Mouse (Mus musculus): ENCODE measurements around the gene Gm8165. TPM values are rescaled to one million over a fixed set of nuclear protein-coding genes. Genes with fewer than 3 reads are reported as not detected.
"Not testable (repeated sequence)": the region's sequence is repeated elsewhere in the genome, so short reads cannot be mapped to it uniquely, and the experiment has no call there.

Gm8165 gene
- polyA plus RNA-seq (2015; fragmentation: Nextera tagmentation; extraction: Ambion mirVana) = not detected in 2 replicates

- H3K27me3 ChIP-seq; H3K9ac ChIP-seq (replicated peaks); H3K36me3 ChIP-seq; H3K4me1 ChIP-seq; ATAC-seq (replicated peaks); H3K9me3 ChIP-seq; H3K27ac ChIP-seq (replicated peaks); H3K4me2 ChIP-seq (replicated peaks); H3K4me3 ChIP-seq: not testable (repeated sequence)
- WGBS = 100% methylated on average over 1 of the region's 2 CpGs
These were observed at the start of gene Gm8165 for GRCm38 (mm10) chr14:43677099-43677498. TSS of gene Gm8165 (minus strand) at chr14:43677199.

GRCm38 (mm10) chr14:43697621-43698020 lies 20.6 kb upstream of the Gm8165 start, which contains the start of gene Gm7324:
TSS of gene Gm7324 (plus strand) at chr14:43697828.
- not testable (repeated sequence) for ATAC-seq (replicated peaks); H3K9me3 ChIP-seq
- WGBS = 95% methylated on average over 4 of the region's 4 CpGs

More at GRCm38 (mm10) chr14:43697621-43698020, 20.6 kb upstream of the Gm8165 start, which contains the start of gene Gm7324:
- not testable (repeated sequence) for H3K4me3 ChIP-seq; H3K27me3 ChIP-seq; H3K27ac ChIP-seq (replicated peaks); H3K9ac ChIP-seq (replicated peaks); H3K36me3 ChIP-seq; H3K4me1 ChIP-seq; H3K4me2 ChIP-seq (replicated peaks)

Other genes starting within 250 kb of the Gm8165 start
- not detected in 2 replicates for gene Gm5799, start 133.6 kb downstream of the Gm8165 start, polyA plus RNA-seq (2015; fragmentation: Nextera tagmentation; extraction: Ambion mirVana)
- gene Gm17654, start 98.1 kb downstream of the Gm8165 start, polyA plus RNA-seq (2015; fragmentation: Nextera tagmentation; extraction: Ambion mirVana) = not detected in 2 replicates
- not detected in 2 replicates for gene Gm10375, start 69.2 kb downstream of the Gm8165 start, polyA plus RNA-seq (2015; fragmentation: Nextera tagmentation; extraction: Ambion mirVana)
- 0.72 and 1.0 TPM in 2 replicates for gene Gm7324, start 20.6 kb upstream of the Gm8165 start, polyA plus RNA-seq (2015; fragmentation: Nextera tagmentation; extraction: Ambion mirVana)
- gene Gm16506, start 50.3 kb upstream of the Gm8165 start, polyA plus RNA-seq (2015; fragmentation: Nextera tagmentation; extraction: Ambion mirVana) = not detected in 2 replicates
- not detected in 2 replicates for gene Gm6526, start 70.7 kb upstream of the Gm8165 start, polyA plus RNA-seq (2015; fragmentation: Nextera tagmentation; extraction: Ambion mirVana)
- not detected in 2 replicates for gene Gm8180, start 107.5 kb upstream of the Gm8165 start, polyA plus RNA-seq (2015; fragmentation: Nextera tagmentation; extraction: Ambion mirVana)
- gene Ear1, start 198.3 kb upstream of the Gm8165 start, polyA plus RNA-seq (2015; fragmentation: Nextera tagmentation; extraction: Ambion mirVana) = not detected in 2 replicates
- gene Ear10, start 246.4 kb upstream of the Gm8165 start, polyA plus RNA-seq (2015; fragmentation: Nextera tagmentation; extraction: Ambion mirVana) = not detected in 2 replicates
- 4.4 and 4.7 TPM in 2 replicates for gene Gm8113, start 248.2 kb upstream of the Gm8165 start, polyA plus RNA-seq (2015; fragmentation: Nextera tagmentation; extraction: Ambion mirVana)